9 mouse cellular contexts compared by ENCODE assay signal in genomic region chr2:158985529-158986148, GRCm38 (mm10).
A peak's percentile ranks its signal among the peaks of the same experiment; 100 is the strongest.
DNase-seq lines count a peak whose midpoint lies in the region; ATAC-seq and TF ChIP-seq lines count a peak whose summit lies in the region.
"Had no signal": no experiment of that assay in that cellular context is flagged by ENCODE, and none has a peak within 500 bp of the region (broad histone marks: within the 10 kb centered on the region; RNA-seq: fewer than 3 reads in every experiment).

No protein-coding gene starts in this region.

- H3K9ac ChIP-seq in hindbrain, embryonic 11.5 days (ENCODE audit: low read depth, low read length), result no peak overlapping the region
- H3K9ac ChIP-seq in hindbrain, embryonic 13.5 days, result no peak overlapping the region
- H3K9ac ChIP-seq: heart, embryonic 13.5 days had no signal

- no peak overlapping the region for H3K27ac ChIP-seq in hindbrain, embryonic 11.5 days (ENCODE audit: low read depth, low read length)
- H3K27ac ChIP-seq in hindbrain, embryonic 13.5 days, result no peak overlapping the region
- H3K27ac ChIP-seq in cerebellum, adult 2 months (ENCODE audit: insufficient read depth, low read length), result no peak overlapping the region
- H3K27ac ChIP-seq: heart, embryonic 13.5 days had no signal

- ATAC-seq in hindbrain, embryonic 11.5 days (ENCODE audit: low FRiP score), result no peak
- ATAC-seq in hindbrain, embryonic 13.5 days (ENCODE audit: low FRiP score), result no peak

- no peaks in the 10 kb centered on the region for H3K36me3 ChIP-seq in hindbrain, embryonic 11.5 days (ENCODE audit: control insufficient read depth, insufficient read depth, low read length)
- H3K36me3 ChIP-seq in hindbrain, embryonic 13.5 days, result no peaks in the 10 kb centered on the region
- H3K36me3 ChIP-seq: heart, embryonic 13.5 days had no signal

- no peak overlapping the region for H3K4me2 ChIP-seq in hindbrain, embryonic 11.5 days (replicated peaks; ENCODE audit: low read depth, low read length)
- H3K4me2 ChIP-seq in hindbrain, embryonic 13.5 days, result no peak overlapping the region
- H3K4me2 ChIP-seq: heart, embryonic 13.5 days had no signal

- no peak overlapping the region for H3K4me3 ChIP-seq in hindbrain, embryonic 11.5 days (ENCODE audit: low read depth, low read length)
- H3K4me3 ChIP-seq in hindbrain, embryonic 13.5 days, result no peak overlapping the region
- H3K4me3 ChIP-seq in cerebellum, adult 2 months (replicated peaks; ENCODE audit: insufficient read depth, low read depth, low read length), result no peak overlapping the region
- H3K4me3 ChIP-seq: heart, embryonic 13.5 days had no signal

- 79% methylated on average over 17 of the region's 17 CpGs for WGBS in hindbrain, embryonic 11.5 days
- 65% methylated on average over 17 of the region's 17 CpGs for WGBS in hindbrain, embryonic 13.5 days
- WGBS in cerebellum, adult 2 months, result 65% methylated on average over 17 of the region's 17 CpGs

- peak; percentile 63 for DNase-seq in hindbrain, embryonic 11.5 days (ENCODE audit: low spot score)
- DNase-seq in urinary bladder, postnatal 25 days (ENCODE audit: low spot score), result peak; percentile 7
- DNase-seq in urinary bladder, postnatal 10 days (ENCODE audit: low spot score), result no peak
- DNase-seq in layer of hippocampus, postnatal 14 days (ENCODE audit: low spot score in 2 of 2), result peak; percentile 14 to 21
- no peak for DNase-seq in cerebellum, adult 2 months
- no peak for DNase-seq in thymus, postnatal 14 days
- no peak for DNase-seq in cerebellum, adult 8-10 months

- no peaks in the 10 kb centered on the region for H3K4me1 ChIP-seq in hindbrain, embryonic 11.5 days (replicated peaks; ENCODE audit: control insufficient read depth, insufficient read depth, low read length)
- no peaks in the 10 kb centered on the region for H3K4me1 ChIP-seq in hindbrain, embryonic 13.5 days (replicated peaks)
- H3K4me1 ChIP-seq in cerebellum, adult 2 months (ENCODE audit: control insufficient read depth, insufficient read depth, low read length), result no peaks in the 10 kb centered on the region
- H3K4me1 ChIP-seq: heart, embryonic 13.5 days had no signal

- no peak for TF ChIP-seq POLR2A in cerebellum, adult 2 months (IDR thresholded peaks at IDR 0.05; ENCODE audit: borderline replicate concordance, insufficient read depth, low read length)

- TF ChIP-seq CTCF in cerebellum, adult 2 months (IDR thresholded peaks at IDR 0.05; ENCODE audit: borderline replicate concordance, insufficient read depth, low read depth, low read length), result no peak

- no peaks in the 10 kb centered on the region for H3K9me3 ChIP-seq in hindbrain, embryonic 11.5 days (ENCODE audit: control insufficient read depth, low read length)
- H3K9me3 ChIP-seq in hindbrain, embryonic 13.5 days, result no peaks in the 10 kb centered on the region
- H3K9me3 ChIP-seq: heart, embryonic 13.5 days had no signal

- H3K27me3 ChIP-seq in hindbrain, embryonic 11.5 days (ENCODE audit: control insufficient read depth, insufficient read depth, low read length), result no peaks in the 10 kb centered on the region
- 0 out of 2 replicates have a peak, but pooled peaks cover 3% of the 10 kb centered on the region for H3K27me3 ChIP-seq in hindbrain, embryonic 13.5 days
- no peaks in the 10 kb centered on the region for H3K27me3 ChIP-seq in cerebellum, adult 2 months (ENCODE audit: control insufficient read depth, insufficient read depth, low read length)
- H3K27me3 ChIP-seq: heart, embryonic 13.5 days had no signal

Comparison
In these comparisons a context has a peak if more than half of its experiments do, and no peak if none do; other contexts are left out.
1. DNase-seq: peak in hindbrain, embryonic 11.5 days (single experiment), urinary bladder, postnatal 25 days (single experiment) and layer of hippocampus, postnatal 14 days (2 of 2); none in urinary bladder, postnatal 10 days (single experiment), cerebellum, adult 2 months (0 of 2), thymus, postnatal 14 days (single experiment) and cerebellum, adult 8-10 months (single experiment).